Mouse (Mus musculus) stomach, embryonic 16.5 days (tissue): Measurements from ENCODE around the gene Spred3. TPM values are rescaled to one million over a fixed set of nuclear protein-coding genes. Genes with fewer than 3 reads are reported as not detected.

Source experiments
- ATAC-seq: fragments of 200-750 bp; cut with Nextera tagmentation; 2 replicates; pipeline ENCODE4 v1.8.0; 2017; ENCODE audit warnings: moderate number of reproducible peaks, moderate TSS enrichment; ENCODE audit not compliant: insufficient read depth, low FRiP score
- H3K27ac ChIP-seq: fragments of 300-500 bp; sonication (generic); 2 replicates; pipeline ENCODE4 v1.5.1; 2014; ENCODE audit warnings: low read length
- H3K27me3 ChIP-seq: fragments of 300-500 bp; sonication (generic); 2 replicates; pipeline ENCODE4 v1.6.1; 2014; ENCODE audit warnings: low read length, control low read depth, mixed read lengths; ENCODE audit not compliant: control insufficient read depth, insufficient read depth
- H3K36me3 ChIP-seq: fragments of 300-500 bp; sonication (generic); 2 replicates; pipeline ENCODE4 v1.6.1; 2014; ENCODE audit warnings: low read length; ENCODE audit not compliant: control insufficient read depth, insufficient read depth
- H3K4me1 ChIP-seq: fragments of 300-500 bp; sonication (generic); 2 replicates; pipeline ENCODE4 v1.6.1; 2014; ENCODE audit warnings: low read length, control low read depth, mixed read lengths; ENCODE audit not compliant: control insufficient read depth, insufficient read depth
- H3K4me2 ChIP-seq: fragments of 300-500 bp; sonication (generic); 2 replicates; pipeline ENCODE4 v1.6.1; 2014; ENCODE audit warnings: low read depth, low read length, mixed read lengths
- H3K4me3 ChIP-seq: fragments of 300-500 bp; sonication (generic); replicated peaks from 2 replicates; pipeline ENCODE4 v1.5.1; 2014; ENCODE audit warnings: mild to moderate bottlenecking, low read length
- H3K9ac ChIP-seq: fragments of 300-500 bp; sonication (generic); 2 replicates; pipeline ENCODE4 v1.6.1; 2014; ENCODE audit warnings: low read length
- H3K9me3 ChIP-seq: fragments of 300-500 bp; sonication (generic); replicated peaks from 2 replicates; pipeline ENCODE4 v1.6.1; 2016; ENCODE audit warnings: low read length, control low read depth; ENCODE audit not compliant: control insufficient read depth
- WGBS: fragments of 180-500 bp; shearing (Covaris S2); extraction: QIAGEN DNeasy Blood & Tissue Kit; methylation state at CpG from one replicate; pipeline ENCODE4 v1.1.7; 2014; 5-methylcytosine and 5-hydroxymethylcytosine counted together
- polyA plus RNA-seq: library from polyadenylated mRNA; unstranded; fragments of >200 nt; fragmentation: Nextera tagmentation; extraction: Ambion mirVana; gene quantifications from 2 replicates; pipeline ENCODE4 v1.2.1, GENCODE M21; 2015

Spred3 gene
- polyA plus RNA-seq, 1 experiment from 2014 or later: 2.2 TPM

- Histone ChIP-seq H3K4me2 (peak within 1 kb of the TSS; percentile 74), H3K27ac (peak within 1 kb of the TSS; percentile 84), H3K27me3 (no peaks in the 10 kb centered on the region), H3K9me3 (no peaks in the 10 kb centered on the region), H3K4me3 (peak within 1 kb of the TSS; percentile 69), H3K4me1 (0 out of 2 replicates have a peak, but pooled peaks cover 4% of the 10 kb centered on the region), H3K36me3 (no peaks in the 10 kb centered on the region), H3K9ac (peak within 1 kb of the TSS; percentile 76)
- 3% methylated on average over 68 of the region's 68 CpGs for WGBS
- ATAC-seq: peak; percentile 81
Observed at GRCm38 (mm10) chr7:29155838-29156782, 14.1 kb downstream of the Spred3 start, which contains the start of gene Fam98c. Gene Fam98c, minus strand, starts transcription at chr7:29156234.

- H3K27me3 ChIP-seq: no peaks in the 10 kb centered on the region
- peak overlapping the region; percentile 74 for H3K4me2 ChIP-seq
- H3K9me3 ChIP-seq: no peaks in the 10 kb centered on the region
- no peaks in the 10 kb centered on the region for H3K36me3 ChIP-seq
- peak overlapping the region; percentile 84 for H3K27ac ChIP-seq
- WGBS: 7% methylated on average over 37 of the region's 37 CpGs
- H3K4me1 ChIP-seq: 0 out of 2 replicates have a peak, but pooled peaks cover 4% of the 10 kb centered on the region
- ATAC-seq: peak; percentile 90
- H3K4me3 ChIP-seq: peak overlapping the region; percentile 69
- peak overlapping the region; percentile 76 for H3K9ac ChIP-seq
Observed at GRCm38 (mm10) chr7:29155196-29155837, 14.9 kb downstream of the Spred3 start.

DNA sequence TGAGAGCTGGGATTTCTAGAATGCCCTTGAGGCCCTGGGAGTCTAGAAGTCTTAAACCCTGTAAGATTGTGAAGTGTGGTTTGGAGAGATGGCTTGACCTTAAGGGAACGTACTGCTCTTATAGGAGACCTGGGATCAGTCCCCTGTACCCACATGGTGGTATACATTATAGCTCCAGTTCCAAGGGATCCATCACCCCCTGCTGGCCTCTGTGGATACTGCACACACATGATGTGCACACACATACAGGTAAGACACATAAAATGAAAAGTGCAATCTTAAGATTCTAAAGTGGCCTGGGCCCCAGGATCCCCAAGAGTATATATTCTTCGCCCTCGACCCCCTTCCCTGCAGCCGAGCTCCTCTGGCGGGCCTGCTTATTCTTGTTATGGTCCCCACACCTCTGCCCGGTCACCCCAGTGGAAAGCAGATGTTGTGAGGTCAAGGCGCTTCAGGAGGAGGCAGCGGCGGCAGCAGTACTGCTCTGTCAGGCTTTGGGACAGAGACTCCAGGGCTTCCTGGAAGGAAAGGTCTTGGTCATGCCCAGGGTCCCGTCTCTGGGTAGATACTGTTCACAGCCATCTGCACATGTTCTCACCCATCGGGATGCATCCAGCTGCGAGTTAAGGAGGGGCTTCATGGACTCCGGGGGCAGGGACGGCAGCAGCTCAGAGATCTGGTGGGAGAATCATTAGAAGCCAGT, 16.0 kb downstream of the Spred3 start:
- WGBS: 96% methylated on average over 14 of the region's 14 CpGs

DNA sequence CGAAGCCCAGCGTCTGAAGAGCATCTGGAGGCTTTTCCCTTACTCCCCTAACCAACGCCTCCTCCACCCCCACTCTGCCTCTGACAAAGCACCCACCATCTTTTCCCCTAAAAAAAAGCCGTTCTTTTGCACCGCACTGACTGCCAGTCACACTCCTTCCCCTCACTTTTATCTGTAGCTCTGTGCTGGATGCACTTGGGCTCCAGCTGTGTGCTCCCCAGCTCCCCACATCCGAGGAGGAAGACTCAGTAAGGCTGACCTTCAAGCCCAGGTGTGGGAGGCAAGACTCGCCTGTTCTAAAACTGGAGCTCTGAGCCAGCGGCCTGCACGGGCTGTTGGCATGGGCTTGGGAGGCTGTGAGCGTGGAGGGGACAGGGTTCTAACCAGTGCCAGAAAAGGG, 18.7 kb downstream of the Spred3 start:
- 65% methylated on average over 10 of the region's 10 CpGs for WGBS

More for the DNA sequence above, 16.0 kb downstream of the Spred3 start:
- H3K9me3 ChIP-seq: no peaks in the 10 kb centered on the region
- ATAC-seq: no peak
- no peak overlapping the region for H3K9ac ChIP-seq
- no peaks in the 10 kb centered on the region for H3K27me3 ChIP-seq
- H3K4me1 ChIP-seq: 0 out of 2 replicates have a peak, but pooled peaks cover 4% of the 10 kb centered on the region
- H3K4me3 ChIP-seq: no peak overlapping the region
- H3K36me3 ChIP-seq: no peaks in the 10 kb centered on the region
- no peak overlapping the region for H3K4me2 ChIP-seq
- H3K27ac ChIP-seq: no peak overlapping the region

GRCm38 (mm10) chr7:29148771-29149170, 21.4 kb downstream of the Spred3 start:
- Histone ChIP-seq H3K27me3 (no peaks in the 10 kb centered on the region), H3K4me2 (no peak overlapping the region), H3K9ac (no peak overlapping the region), H3K27ac (no peak overlapping the region), H3K36me3 (no peaks in the 10 kb centered on the region), H3K4me1 (no peaks in the 10 kb centered on the region), H3K4me3 (no peak overlapping the region), H3K9me3 (no peaks in the 10 kb centered on the region)
- 90% methylated on average over 15 of the region's 15 CpGs for WGBS
- no peak for ATAC-seq

More for the DNA sequence above, 18.7 kb downstream of the Spred3 start:
- no peak overlapping the region for H3K27ac ChIP-seq
- H3K4me3 ChIP-seq: no peak overlapping the region
- no peak for ATAC-seq
- H3K9ac ChIP-seq: no peak overlapping the region
- H3K4me1 ChIP-seq: 0 out of 2 replicates have a peak, but pooled peaks cover 4% of the 10 kb centered on the region
- no peaks in the 10 kb centered on the region for H3K36me3 ChIP-seq
- no peaks in the 10 kb centered on the region for H3K9me3 ChIP-seq
- no peaks in the 10 kb centered on the region for H3K27me3 ChIP-seq
- no peak overlapping the region for H3K4me2 ChIP-seq

DNA sequence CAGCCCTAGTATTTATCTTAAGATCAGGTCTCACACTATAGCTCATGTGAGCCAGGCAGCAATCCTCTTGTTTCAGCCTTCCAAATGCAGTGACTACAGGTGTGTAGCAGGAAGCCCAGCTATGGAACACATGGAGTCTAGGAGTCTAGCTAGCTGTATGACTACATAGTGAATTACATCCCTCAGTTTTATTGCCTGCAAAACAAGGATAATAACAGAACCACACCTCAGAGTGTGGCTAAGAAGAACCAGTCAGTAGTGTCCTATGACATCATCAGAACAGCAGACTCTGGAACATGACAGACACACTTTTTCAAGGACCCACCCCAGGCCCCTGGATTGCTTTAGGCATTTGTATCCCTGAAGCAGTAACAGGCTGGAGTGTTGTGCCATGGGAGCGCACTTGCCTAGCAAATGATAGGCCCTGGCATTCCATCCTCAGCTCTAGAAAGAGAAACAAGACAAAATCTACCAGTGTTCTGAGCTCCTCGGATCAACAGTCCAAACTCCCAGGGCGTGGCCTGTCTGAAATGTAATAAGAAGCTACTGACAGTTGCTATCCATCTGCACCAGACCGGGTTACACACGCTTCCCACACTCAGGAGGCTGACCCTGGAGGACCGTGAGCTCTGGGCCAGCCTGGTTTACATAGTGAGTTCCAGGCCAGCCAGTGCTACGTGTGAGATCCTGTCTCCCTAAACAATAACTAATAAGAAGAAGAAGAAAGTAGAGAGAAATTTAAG, 23.4 kb downstream of the Spred3 start:
- ATAC-seq: no peak

GRCm38 (mm10) chr7:29144006-29144405, 26.2 kb downstream of the Spred3 start:
- H3K27ac ChIP-seq: no peak overlapping the region
- H3K4me1 ChIP-seq: no peaks in the 10 kb centered on the region
- no peak overlapping the region for H3K4me2 ChIP-seq
- H3K36me3 ChIP-seq: no peaks in the 10 kb centered on the region
- WGBS: 82% methylated on average over 4 of the region's 4 CpGs
- no peak overlapping the region for H3K9ac ChIP-seq
- no peak for ATAC-seq
- no peak overlapping the region for H3K4me3 ChIP-seq
- H3K27me3 ChIP-seq: no peaks in the 10 kb centered on the region
- no peaks in the 10 kb centered on the region for H3K9me3 ChIP-seq

More for the DNA sequence above, 23.4 kb downstream of the Spred3 start:
- Histone ChIP-seq H3K4me3 (no peak overlapping the region), H3K9ac (no peak overlapping the region), H3K9me3 (no peaks in the 10 kb centered on the region), H3K4me2 (no peak overlapping the region), H3K36me3 (no peaks in the 10 kb centered on the region), H3K27ac (no peak overlapping the region), H3K4me1 (no peaks in the 10 kb centered on the region), H3K27me3 (no peaks in the 10 kb centered on the region)
- 75% methylated on average over 7 of the region's 7 CpGs for WGBS

GRCm38 (mm10) chr7:29141416-29141815, 28.8 kb downstream of the Spred3 start:
- no peak for ATAC-seq
- Histone ChIP-seq H3K9ac (no peak overlapping the region), H3K4me1 (0 out of 2 replicates have a peak, but pooled peaks cover 3% of the 10 kb centered on the region), H3K27me3 (no peaks in the 10 kb centered on the region), H3K4me3 (no peak overlapping the region), H3K27ac (no peak overlapping the region), H3K4me2 (no peak overlapping the region), H3K36me3 (no peaks in the 10 kb centered on the region), H3K9me3 (no peaks in the 10 kb centered on the region)
- 72% methylated on average over 8 of the region's 8 CpGs for WGBS
